Mouse (Mus musculus): Measurements from ENCODE around the gene Ift52. TPM values are rescaled to one million over a fixed set of nuclear protein-coding genes. Genes with fewer than 3 reads are reported as not detected.

Gene Ift52
- polyA plus RNA-seq, 1 experiment = not detected

GRCm38 (mm10) chr2:162984381-162984780 lies 32.8 kb upstream of the Ift52 start:
- no peaks in the 10 kb centered on the region for H3K4me1 ChIP-seq (ENCODE audit: control insufficient read depth, insufficient read depth, low read length)
- H3K27ac ChIP-seq (ENCODE audit: insufficient read depth, low read depth, low read length) = no peak overlapping the region
- H3K4me3 ChIP-seq (ENCODE audit: insufficient read depth, low read depth, low read length) = no peak overlapping the region
- TF ChIP-seq POLR2A (IDR thresholded peaks at IDR 0.05; ENCODE audit: insufficient read depth, low read depth, low read length) (no peak), CTCF (IDR thresholded peaks at IDR 0.05; ENCODE audit: insufficient read depth, low read depth, low read length) (no peak)
- 96% methylated on average over 6 of the region's 6 CpGs for WGBS

- 18% methylated on average over 3 of the region's 3 CpGs for WGBS
- Histone ChIP-seq H3K4me3 (ENCODE audit: insufficient read depth, low read depth, low read length) (no peak overlapping the region), H3K27ac (ENCODE audit: insufficient read depth, low read depth, low read length) (no peak overlapping the region), H3K4me1 (ENCODE audit: control insufficient read depth, insufficient read depth, low read length) (no peaks in the 10 kb centered on the region)
- TF ChIP-seq POLR2A (IDR thresholded peaks at IDR 0.05; ENCODE audit: insufficient read depth, low read depth, low read length) (no peak), CTCF (IDR thresholded peaks at IDR 0.05; ENCODE audit: insufficient read depth, low read depth, low read length) (no peak)
Measured at GRCm38 (mm10) chr2:162985923-162986322, 31.2 kb upstream of the Ift52 start.

- no peak overlapping the region for H3K27ac ChIP-seq (ENCODE audit: insufficient read depth, low read depth, low read length)
- H3K4me3 ChIP-seq (ENCODE audit: insufficient read depth, low read depth, low read length) = no peak overlapping the region
- H3K4me1 ChIP-seq (ENCODE audit: control insufficient read depth, insufficient read depth, low read length) = no peaks in the 10 kb centered on the region
- WGBS = 87% methylated on average over 3 of the region's 3 CpGs
- TF ChIP-seq POLR2A (IDR thresholded peaks at IDR 0.05; ENCODE audit: insufficient read depth, low read depth, low read length) = no peak
- TF ChIP-seq CTCF (IDR thresholded peaks at IDR 0.05; ENCODE audit: insufficient read depth, low read depth, low read length) = no peak
Measured at GRCm38 (mm10) chr2:162986764-162987163, 30.4 kb upstream of the Ift52 start.

- no peak within 1 kb of the TSS for H3K27ac ChIP-seq (ENCODE audit: insufficient read depth, low read depth, low read length)
- H3K4me3 ChIP-seq (ENCODE audit: insufficient read depth, low read depth, low read length) = no peak within 1 kb of the TSS
- TF ChIP-seq CTCF (IDR thresholded peaks at IDR 0.05; ENCODE audit: insufficient read depth, low read depth, low read length) = no peak
- TF ChIP-seq POLR2A (IDR thresholded peaks at IDR 0.05; ENCODE audit: insufficient read depth, low read depth, low read length) = no peak
- no peaks in the 10 kb centered on the region for H3K4me1 ChIP-seq (ENCODE audit: control insufficient read depth, insufficient read depth, low read length)
- WGBS = 79% methylated on average over 8 of the region's 8 CpGs
Measured at GRCm38 (mm10) chr2:162987218-162987617, 29.9 kb upstream of the Ift52 start, which contains the start of gene Sgk2. Sgk2 (plus strand) TSS chr2:162987330.

DNA sequence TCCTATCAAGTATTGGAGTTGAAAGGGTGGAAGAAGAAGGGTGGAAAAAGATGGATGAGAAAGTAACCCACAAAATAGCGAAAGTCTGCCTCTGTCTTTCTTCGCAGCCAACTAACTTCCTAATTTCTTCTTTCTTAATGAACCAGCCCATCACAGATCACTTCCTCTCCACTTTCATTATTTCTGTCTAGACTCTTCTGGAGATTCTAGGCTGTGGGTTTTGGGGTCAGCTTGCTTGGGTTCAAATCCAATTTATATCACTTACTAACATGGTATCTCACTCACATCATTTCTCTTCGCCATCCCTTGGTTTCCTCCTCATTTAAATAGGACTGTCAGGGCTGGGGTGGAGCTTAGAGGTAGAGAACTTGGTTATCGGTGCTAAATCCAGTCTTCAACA lies 28.9 kb upstream of the Ift52 start:
- TF ChIP-seq CTCF (IDR thresholded peaks at IDR 0.05; ENCODE audit: insufficient read depth, low read depth, low read length) = no peak
- no peak for TF ChIP-seq POLR2A (IDR thresholded peaks at IDR 0.05; ENCODE audit: insufficient read depth, low read depth, low read length)
- Histone ChIP-seq H3K27ac (ENCODE audit: insufficient read depth, low read depth, low read length) (no peak overlapping the region), H3K4me1 (ENCODE audit: control insufficient read depth, insufficient read depth, low read length) (no peaks in the 10 kb centered on the region), H3K4me3 (ENCODE audit: insufficient read depth, low read depth, low read length) (no peak overlapping the region)
- 92% methylated on average over 4 of the region's 4 CpGs for WGBS

GRCm38 (mm10) chr2:162991394-162992083 lies 25.6 kb upstream of the Ift52 start:
- TF ChIP-seq POLR2A (IDR thresholded peaks at IDR 0.05; ENCODE audit: insufficient read depth, low read depth, low read length) (no peak), CTCF (IDR thresholded peaks at IDR 0.05; ENCODE audit: insufficient read depth, low read depth, low read length) (no peak)
- Histone ChIP-seq H3K27ac (ENCODE audit: insufficient read depth, low read depth, low read length) (no peak overlapping the region), H3K4me1 (ENCODE audit: control insufficient read depth, insufficient read depth, low read length) (no peaks in the 10 kb centered on the region), H3K4me3 (ENCODE audit: insufficient read depth, low read depth, low read length) (no peak overlapping the region)
- 34% methylated on average over 6 of the region's 6 CpGs for WGBS

DNA sequence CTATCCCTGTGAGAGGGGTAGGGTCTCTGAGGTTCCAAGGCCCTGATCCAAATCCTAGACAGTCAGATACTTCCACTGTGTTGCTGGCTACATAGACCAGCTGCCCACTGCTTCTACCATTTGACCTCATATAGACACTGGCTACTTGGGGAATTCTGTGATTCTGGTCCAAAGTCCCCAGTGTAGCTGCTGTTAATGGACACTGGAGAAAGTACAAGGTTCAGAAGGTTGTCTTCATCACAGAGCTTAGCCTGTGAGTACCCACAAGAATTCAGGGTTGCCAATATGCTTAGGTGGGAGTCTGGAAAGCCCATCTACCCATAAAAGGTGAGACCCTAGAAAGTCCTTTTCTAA lies 25.1 kb upstream of the Ift52 start:
- no peak overlapping the region for H3K27ac ChIP-seq (ENCODE audit: insufficient read depth, low read depth, low read length)
- no peaks in the 10 kb centered on the region for H3K4me1 ChIP-seq (ENCODE audit: control insufficient read depth, insufficient read depth, low read length)
- H3K4me3 ChIP-seq (ENCODE audit: insufficient read depth, low read depth, low read length) = no peak overlapping the region
- TF ChIP-seq CTCF (IDR thresholded peaks at IDR 0.05; ENCODE audit: insufficient read depth, low read depth, low read length) (no peak), POLR2A (IDR thresholded peaks at IDR 0.05; ENCODE audit: insufficient read depth, low read depth, low read length) (no peak)

DNA sequence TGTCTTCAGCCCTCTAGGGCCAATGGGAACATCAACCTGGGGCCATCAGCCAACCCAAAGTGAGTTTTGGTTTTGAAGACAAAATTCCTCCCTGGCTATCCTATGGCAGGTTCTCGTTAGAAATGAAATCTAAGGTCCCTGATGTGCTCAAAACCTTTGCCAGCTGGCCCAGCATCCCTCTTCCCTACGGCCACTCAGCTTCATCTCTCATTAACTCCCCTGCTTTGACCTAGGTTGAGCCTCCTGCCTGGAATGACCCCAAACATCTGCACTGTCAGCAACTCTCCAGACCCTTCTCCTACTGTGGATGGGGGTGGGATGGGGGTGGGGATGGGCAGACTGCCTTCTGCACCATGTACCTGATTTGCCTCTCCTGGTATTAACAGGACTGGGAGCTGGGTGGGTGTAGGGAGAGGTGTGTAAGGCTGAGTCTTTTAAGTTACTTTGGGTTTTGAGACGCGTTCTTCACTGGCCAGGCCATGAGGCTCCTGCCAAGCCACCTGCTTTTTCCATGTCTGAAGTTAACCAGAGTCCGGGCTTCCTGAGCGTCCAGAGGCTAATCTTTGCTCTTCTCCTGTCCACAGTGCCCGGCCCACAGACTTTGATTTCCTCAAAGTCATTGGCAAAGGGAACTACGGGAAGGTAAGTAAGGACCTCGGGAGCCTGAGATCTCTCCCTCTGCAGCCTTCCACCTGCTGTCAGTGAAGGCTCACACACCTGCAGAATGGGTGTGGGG lies 23.1 kb upstream of the Ift52 start:
- H3K4me3 ChIP-seq (ENCODE audit: insufficient read depth, low read depth, low read length) = no peak overlapping the region
- H3K4me1 ChIP-seq (ENCODE audit: control insufficient read depth, insufficient read depth, low read length) = peaks cover 3% of the 10 kb centered on the region
- no peak overlapping the region for H3K27ac ChIP-seq (ENCODE audit: insufficient read depth, low read depth, low read length)
- TF ChIP-seq POLR2A (IDR thresholded peaks at IDR 0.05; ENCODE audit: insufficient read depth, low read depth, low read length) = no peak
- no peak for TF ChIP-seq CTCF (IDR thresholded peaks at IDR 0.05; ENCODE audit: insufficient read depth, low read depth, low read length)
- WGBS = 85% methylated on average over 9 of the region's 9 CpGs

DNA sequence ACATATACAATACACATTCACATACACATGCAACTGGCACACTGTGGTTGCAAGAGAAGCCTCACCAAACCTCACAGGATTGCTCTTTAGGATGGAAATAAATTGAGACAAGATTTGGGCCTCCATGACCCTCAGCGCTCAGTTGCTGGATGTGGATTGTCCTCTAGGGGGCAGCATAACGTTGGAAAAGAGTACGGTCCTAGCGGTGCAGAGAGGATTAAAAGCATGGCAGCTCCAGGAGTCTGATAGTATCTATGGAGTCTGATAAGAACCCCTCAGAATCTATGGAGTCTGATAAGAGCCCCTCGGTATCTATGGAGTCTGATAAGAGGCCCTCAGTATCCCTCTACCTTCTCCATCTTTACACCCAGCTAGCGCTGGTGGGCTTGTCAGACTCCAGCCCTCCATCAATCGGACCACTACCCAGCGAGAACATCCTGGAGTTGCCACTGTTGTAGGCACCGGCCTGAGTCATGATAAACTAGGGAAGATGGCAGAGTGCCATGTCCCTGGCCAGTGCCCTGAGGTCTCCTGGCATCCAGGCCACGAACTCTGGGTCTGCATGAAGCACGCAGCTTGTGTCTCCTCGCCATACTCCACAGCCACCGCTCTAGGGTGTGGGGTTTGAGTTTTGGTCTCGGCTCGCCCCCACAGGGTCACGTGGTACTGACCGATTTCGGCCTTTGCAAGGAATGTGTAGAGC lies 18.5 kb upstream of the Ift52 start:
- H3K27ac ChIP-seq (ENCODE audit: insufficient read depth, low read depth, low read length) = no peak overlapping the region
- TF ChIP-seq POLR2A (IDR thresholded peaks at IDR 0.05; ENCODE audit: insufficient read depth, low read depth, low read length) (no peak), CTCF (IDR thresholded peaks at IDR 0.05; ENCODE audit: insufficient read depth, low read depth, low read length) (no peak)
- no peak overlapping the region for H3K4me3 ChIP-seq (ENCODE audit: insufficient read depth, low read depth, low read length)
- H3K4me1 ChIP-seq (ENCODE audit: control insufficient read depth, insufficient read depth, low read length) = peaks cover 5% of the 10 kb centered on the region
- WGBS = 35% methylated on average over 18 of the region's 18 CpGs

All from olfactory bulb, adult 2 months (tissue).